Mouse (Mus musculus) hindbrain, postnatal 0 days (tissue): ENCODE results near the gene Zfp354a. TPM values are rescaled to one million over a fixed set of nuclear protein-coding genes. Genes with fewer than 3 reads are reported as not detected.
"Not testable (repeated sequence)": the region's sequence is repeated elsewhere in the genome, so short reads cannot be mapped to it uniquely, and the experiment has no call there.

Experiments
- ATAC-seq: fragments of 200-750 bp; cut with Nextera tagmentation; 2 replicates; pipeline ENCODE4 v1.8.0; 2017; ENCODE audit warnings: mild to moderate bottlenecking, moderate TSS enrichment, moderate library complexity
- DNase-seq: peaks from one replicate; pipeline ENCODE4 v3.0.0-alpha.2; 2015; ENCODE audit warnings: low spot score
- H3K27ac ChIP-seq: fragments of 300-500 bp; sonication (generic); 2 replicates; pipeline ENCODE4 v1.5.1; 2014; ENCODE audit warnings: mild to moderate bottlenecking
- H3K27me3 ChIP-seq: fragments of 300-500 bp; sonication (generic); 2 replicates; pipeline ENCODE4 v1.6.1; 2014; ENCODE audit warnings: low read length, mixed read lengths; ENCODE audit not compliant: insufficient read depth
- H3K36me3 ChIP-seq: fragments of 300-500 bp; sonication (generic); 2 replicates; pipeline ENCODE4 v1.6.1; 2014; ENCODE audit warnings: low read length, mixed read lengths; ENCODE audit not compliant: insufficient read depth
- H3K4me1 ChIP-seq: fragments of 300-500 bp; sonication (generic); 2 replicates; pipeline ENCODE4 v1.6.1; 2014; ENCODE audit warnings: antibody characterized with exemption, low read length, mixed read lengths; ENCODE audit not compliant: insufficient read depth
- H3K4me2 ChIP-seq: fragments of 300-500 bp; sonication (generic); 2 replicates; pipeline ENCODE4 v1.6.1; 2014; ENCODE audit warnings: low read depth, mild to moderate bottlenecking, low read length, moderate library complexity, mixed read lengths
- H3K4me3 ChIP-seq: fragments of 300-500 bp; sonication (generic); 2 replicates; pipeline ENCODE4 v1.5.1; 2014; ENCODE audit warnings: low read length
- H3K9ac ChIP-seq: fragments of 300-500 bp; sonication (generic); replicated peaks from 2 replicates; pipeline ENCODE4 v1.6.1; 2014; ENCODE audit warnings: mild to moderate bottlenecking, low read length, moderate library complexity, mixed read lengths
- H3K9me3 ChIP-seq: fragments of 300-500 bp; sonication (generic); 2 replicates; pipeline ENCODE4 v1.6.1; 2016; ENCODE audit warnings: low read length, mixed read lengths
- CTCF ChIP-seq: IDR thresholded peaks from 2 replicates; pipeline ENCODE4 v1.5.1; 2016; ENCODE audit warnings: antibody characterized with exemption, control low read depth, low read depth
- WGBS: fragments of 180-500 bp; shearing (Covaris S2); extraction: QIAGEN DNeasy Blood & Tissue Kit; methylation state at CpG from one replicate; pipeline ENCODE4 v1.1.7; 2014; 5-methylcytosine and 5-hydroxymethylcytosine counted together
- polyA plus RNA-seq: library from polyadenylated mRNA; unstranded; fragments of >200 nt; fragmentation: Nextera tagmentation; extraction: Ambion mirVana; gene quantifications from 2 replicates; pipeline ENCODE4 v1.2.1, GENCODE M21; 2015
- total RNA-seq: library from RNA; depleted of rRNA; stranded (reverse); fragments of >200 nt; gene quantifications from 2 replicates; pipeline ENCODE4 v1.2.3, GENCODE M21; 2014; rRNA removed

The Zfp354a gene
- 5.4 and 6.2 TPM in 2 replicates for total RNA-seq
- 7.5 and 9.5 TPM in 2 replicates for polyA plus RNA-seq

DNA sequence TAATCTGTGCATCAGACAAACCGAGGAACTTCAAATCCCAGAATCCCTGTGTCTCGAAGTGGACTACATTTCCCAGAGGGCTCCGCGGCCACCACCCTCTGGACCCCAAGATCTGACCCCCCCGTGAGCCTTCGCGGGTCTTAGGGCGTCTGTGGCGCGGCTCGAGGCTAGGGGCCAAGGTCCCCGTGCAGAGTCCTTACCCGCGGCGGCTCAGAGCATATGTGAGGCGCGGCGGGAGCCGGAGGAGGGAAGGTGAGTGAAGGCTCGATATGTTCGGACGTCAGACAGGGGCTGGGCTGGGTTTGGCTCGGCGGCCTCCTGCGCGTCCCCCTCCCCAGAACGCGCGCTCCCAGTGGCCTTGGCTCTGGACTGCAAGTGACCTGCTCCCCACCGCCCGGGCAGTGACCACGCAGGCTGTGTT, at the start of gene Zfp354a:
Gene Zfp354a (plus strand): TSS at position 107 of the 421 bp plus-strand sequence.
- DNase-seq (peak; percentile 92), ATAC-seq (peak; percentile 97)
- H3K9ac ChIP-seq = peak within 1 kb of the TSS; percentile 74
- peak within 1 kb of the TSS; percentile 84 for H3K4me2 ChIP-seq
- TF ChIP-seq CTCF = peak; percentile 58
- H3K4me3 ChIP-seq = peak within 1 kb of the TSS; percentile 76
- H3K4me1 ChIP-seq = no peaks in the 10 kb centered on the region
- H3K9me3 ChIP-seq = no peaks in the 10 kb centered on the region
- H3K36me3 ChIP-seq = no peaks in the 10 kb centered on the region; the same call in 1 of the 2 replicates
- H3K27ac ChIP-seq = peak within 1 kb of the TSS; percentile 70
- no peaks in the 10 kb centered on the region for H3K27me3 ChIP-seq
- whole genome bisulfite sequencing = under 1% methylated on average over 25 of the region's 32 CpGs

DNA sequence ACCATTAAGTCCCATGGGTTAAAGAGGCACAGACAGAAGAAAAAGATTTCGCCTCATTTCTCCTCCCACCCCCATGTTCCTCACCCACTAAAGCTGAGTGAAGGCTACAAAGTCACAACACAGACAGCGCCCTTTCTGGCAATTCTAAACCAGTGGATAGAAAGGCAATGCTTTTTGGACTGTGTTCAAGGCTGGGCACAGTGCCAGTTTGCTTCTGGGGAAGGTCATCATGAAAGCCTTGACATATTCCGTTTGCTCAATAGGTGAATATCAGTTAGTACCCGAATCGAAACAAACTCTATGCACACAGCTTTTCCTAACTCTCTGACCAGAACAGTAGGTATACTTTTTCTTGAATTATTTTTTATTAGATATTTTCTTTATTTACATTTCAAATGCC, 47.2 kb upstream of the Zfp354a start:
- Histone ChIP-seq H3K27me3 (no peaks in the 10 kb centered on the region), H3K4me2 (no peak overlapping the region), H3K4me3 (no peak overlapping the region), H3K36me3 (no peaks in the 10 kb centered on the region), H3K9ac (no peak overlapping the region), H3K27ac (no peak overlapping the region), H3K4me1 (no peaks in the 10 kb centered on the region), H3K9me3 (no peaks in the 10 kb centered on the region)
- DNase-seq (peak; percentile 55), ATAC-seq (no peak)
- WGBS = 28% methylated on average over 5 of the region's 5 CpGs
- no peak for TF ChIP-seq CTCF

DNA sequence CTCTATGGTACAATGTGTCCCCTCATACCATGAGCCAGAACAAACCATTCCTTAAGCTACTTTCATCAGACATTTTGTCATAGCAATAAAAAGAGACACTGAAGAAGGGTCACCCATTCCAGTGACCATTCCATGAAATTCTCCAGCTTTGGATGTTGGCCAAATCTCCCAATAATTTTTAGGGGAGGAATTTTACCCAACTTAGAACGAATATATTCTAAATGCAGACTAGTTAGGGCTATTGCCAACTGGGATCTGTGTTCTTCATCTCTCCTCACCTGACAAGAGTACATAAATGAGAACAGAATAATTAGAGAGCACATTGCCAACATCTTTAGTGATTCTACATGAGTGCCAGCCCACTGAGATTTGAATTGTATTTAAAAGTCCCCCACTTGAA, 45.1 kb upstream of the Zfp354a start, which contains the start of gene Olfr54:
Gene Olfr54 (plus strand): TSS at position 301 of the 400 bp plus-strand sequence.
- H3K27me3 ChIP-seq = no peaks in the 10 kb centered on the region
- no peaks in the 10 kb centered on the region for H3K4me1 ChIP-seq
- no peak within 1 kb of the TSS for H3K4me3 ChIP-seq
- H3K9ac ChIP-seq = no peak within 1 kb of the TSS
- ATAC-seq (no peak), DNase-seq (no peak)
- TF ChIP-seq CTCF = no peak
- no peaks in the 10 kb centered on the region for H3K9me3 ChIP-seq
- no peak within 1 kb of the TSS for H3K27ac ChIP-seq
- WGBS = 52% methylated on average over 1 of the region's 1 CpGs
- H3K4me2 ChIP-seq = no peak within 1 kb of the TSS
- no peaks in the 10 kb centered on the region for H3K36me3 ChIP-seq

DNA sequence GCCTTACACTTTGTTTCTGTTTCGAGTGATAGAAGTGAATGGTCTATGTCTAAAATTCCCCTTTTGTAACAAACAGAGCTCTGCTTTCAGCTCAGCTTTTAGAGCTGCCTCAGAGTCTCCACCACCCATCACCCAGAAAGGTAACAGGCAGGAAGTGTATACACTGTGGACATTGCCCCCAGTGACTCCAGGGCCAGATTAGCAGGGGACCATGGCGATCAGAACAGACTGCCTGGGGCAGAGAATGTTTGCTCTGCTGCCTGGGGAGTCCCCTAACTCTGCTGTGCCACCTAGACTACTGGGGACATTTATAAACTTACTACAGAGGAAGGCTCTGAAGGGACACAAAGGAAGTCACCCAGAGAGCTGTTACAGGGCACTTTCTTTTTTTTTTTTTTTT, 42.7 kb upstream of the Zfp354a start:
- Histone ChIP-seq H3K4me1 (no peaks in the 10 kb centered on the region), H3K9me3 (no peaks in the 10 kb centered on the region), H3K27ac (no peak overlapping the region), H3K4me3 (no peak overlapping the region), H3K9ac (no peak overlapping the region), H3K4me2 (no peak overlapping the region), H3K36me3 (no peaks in the 10 kb centered on the region), H3K27me3 (no peaks in the 10 kb centered on the region)
- WGBS = 44% methylated on average over 2 of the region's 2 CpGs
- ATAC-seq (no peak), DNase-seq (no peak)
- TF ChIP-seq CTCF = no peak

DNA sequence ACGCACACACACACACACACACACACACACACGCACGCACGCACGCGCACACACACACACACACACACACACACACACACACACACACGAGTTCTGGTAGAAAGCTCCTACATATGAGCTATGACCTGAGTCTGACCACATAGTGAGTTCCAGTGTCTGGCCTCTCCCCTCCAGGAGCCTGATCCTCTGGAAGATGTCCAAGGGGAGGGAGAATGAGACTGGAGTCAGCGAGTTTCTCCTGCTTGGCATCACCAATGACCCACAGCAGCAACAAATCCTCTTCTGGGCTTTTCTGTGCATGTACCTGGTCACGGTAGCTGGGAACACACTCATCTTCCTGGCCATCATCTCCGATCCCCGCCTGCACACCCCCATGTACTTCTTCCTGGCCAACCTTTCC, 32.2 kb upstream of the Zfp354a start:
- not testable (repeated sequence) for H3K9me3 ChIP-seq, DNase-seq, H3K4me2 ChIP-seq, H3K36me3 ChIP-seq, H3K4me1 ChIP-seq, H3K4me3 ChIP-seq, H3K9ac ChIP-seq, H3K27ac ChIP-seq, H3K27me3 ChIP-seq, ATAC-seq
- 92% methylated on average over 11 of the region's 11 CpGs for WGBS

DNA sequence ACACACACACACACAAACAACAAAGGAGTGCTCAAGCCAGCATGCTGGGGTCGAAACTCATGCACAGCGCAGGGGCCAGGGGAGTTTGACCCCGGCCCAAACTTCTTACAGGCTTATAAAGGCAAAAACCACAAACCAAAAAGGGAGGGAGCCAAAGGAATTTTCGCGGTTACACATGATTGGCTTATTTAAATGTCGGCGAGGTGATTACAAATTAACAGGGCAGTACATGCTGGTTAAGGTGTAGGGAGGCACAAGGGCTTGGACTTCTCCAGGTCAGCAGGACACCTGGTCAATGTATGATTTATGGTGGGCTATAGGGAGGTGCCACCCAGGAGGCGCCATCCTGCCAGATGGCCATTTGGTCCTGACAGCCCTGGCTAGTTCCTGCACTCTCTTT, 29.7 kb upstream of the Zfp354a start:
- not testable (repeated sequence) for H3K36me3 ChIP-seq, H3K4me2 ChIP-seq, H3K4me3 ChIP-seq, DNase-seq, H3K27me3 ChIP-seq, H3K27ac ChIP-seq, H3K9me3 ChIP-seq, ATAC-seq, H3K4me1 ChIP-seq, H3K9ac ChIP-seq
- WGBS = 59% methylated on average over 8 of the region's 8 CpGs

DNA sequence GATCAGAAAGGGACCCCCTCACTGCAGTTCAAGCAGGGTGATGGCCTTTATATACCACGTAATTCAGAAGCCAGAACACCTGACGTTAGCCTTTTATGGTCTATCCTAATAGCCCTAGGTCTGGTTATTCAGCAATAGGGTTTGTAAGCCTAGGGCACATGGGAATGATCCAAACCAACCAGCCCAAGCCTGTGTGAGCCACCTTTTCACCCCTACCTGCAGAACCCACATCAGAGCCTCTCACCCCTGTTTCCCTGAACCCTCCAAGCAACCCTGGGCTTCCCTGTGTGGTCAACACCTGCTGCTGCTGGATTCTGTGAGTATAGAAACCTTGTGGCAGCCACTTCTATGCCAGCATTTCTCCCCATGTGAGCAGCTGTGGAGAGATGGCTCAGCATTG, 28.8 kb upstream of the Zfp354a start:
- no peak overlapping the region for H3K4me2 ChIP-seq
- no peak overlapping the region for H3K4me3 ChIP-seq
- H3K27ac ChIP-seq = no peak overlapping the region
- no peak for DNase-seq
- no peaks in the 10 kb centered on the region for H3K27me3 ChIP-seq
- H3K9me3 ChIP-seq = no peaks in the 10 kb centered on the region
- TF ChIP-seq CTCF = no peak
- no peak for ATAC-seq
- H3K36me3 ChIP-seq = no peaks in the 10 kb centered on the region
- no peak overlapping the region for H3K9ac ChIP-seq
- no peaks in the 10 kb centered on the region for H3K4me1 ChIP-seq
- WGBS = 73% methylated on average over 2 of the region's 2 CpGs
